Mouse (Mus musculus): ENCODE data around the gene Cdkl3.

The Cdkl3 gene

GRCm38 (mm10) chr11:52011011-52011410 is 7.0 kb downstream of the Cdkl3 start:
- in situ Hi-C loops (cut with MboI; ENCODE audit: low sequenced_read_pairs), result no loop called here

GRCm38 (mm10) chr11:52011541-52011940 is 7.5 kb downstream of the Cdkl3 start:
- in situ Hi-C loops (cut with MboI; ENCODE audit: low sequenced_read_pairs), result no loop called here

GRCm38 (mm10) chr11:52018217-52018616 is 14.2 kb downstream of the Cdkl3 start:
- in situ Hi-C loops (cut with MboI; ENCODE audit: low sequenced_read_pairs), result no loop called here

GRCm38 (mm10) chr11:52032356-52032755 is 28.3 kb downstream of the Cdkl3 start:
- in situ Hi-C loops (cut with MboI; ENCODE audit: low sequenced_read_pairs), result no loop called here

- in situ Hi-C loops (cut with MboI; ENCODE audit: low sequenced_read_pairs), result no loop called here
These were observed 29.9 kb downstream of the Cdkl3 start for GRCm38 (mm10) chr11:52033953-52034352.

GRCm38 (mm10) chr11:52035905-52036304 is 31.9 kb downstream of the Cdkl3 start:
- in situ Hi-C loops (cut with MboI; ENCODE audit: low sequenced_read_pairs), result no loop called here

- in situ Hi-C loops (cut with MboI; ENCODE audit: low sequenced_read_pairs), result no loop called here
These were observed 33.6 kb downstream of the Cdkl3 start for GRCm38 (mm10) chr11:52037659-52038058.

GRCm38 (mm10) chr11:52043224-52043623 is 39.2 kb downstream of the Cdkl3 start:
- in situ Hi-C loops (cut with MboI; ENCODE audit: low sequenced_read_pairs), result no loop called here

GRCm38 (mm10) chr11:52044156-52044555 is 40.1 kb downstream of the Cdkl3 start:
- in situ Hi-C loops (cut with MboI; ENCODE audit: low sequenced_read_pairs), result no loop called here

GRCm38 (mm10) chr11:52046446-52047165 is 42.6 kb downstream of the Cdkl3 start:
- in situ Hi-C loops (cut with MboI; ENCODE audit: low sequenced_read_pairs), result no loop called here

GRCm38 (mm10) chr11:52053371-52053770 is 49.4 kb downstream of the Cdkl3 start:
- in situ Hi-C loops (cut with MboI; ENCODE audit: low sequenced_read_pairs), result no loop called here

GRCm38 (mm10) chr11:52054728-52055127 is 50.7 kb downstream of the Cdkl3 start:
- in situ Hi-C loops (cut with MboI; ENCODE audit: low sequenced_read_pairs), result no loop called here

GRCm38 (mm10) chr11:52056198-52056597 is 52.2 kb downstream of the Cdkl3 start:
- in situ Hi-C loops (cut with MboI; ENCODE audit: low sequenced_read_pairs), result no loop called here

- in situ Hi-C loops (cut with MboI; ENCODE audit: low sequenced_read_pairs), result no loop called here
These were observed 55.0 kb downstream of the Cdkl3 start for GRCm38 (mm10) chr11:52059001-52059400.

- in situ Hi-C loops (cut with MboI; ENCODE audit: low sequenced_read_pairs), result no loop called here
These were observed 56.3 kb downstream of the Cdkl3 start for GRCm38 (mm10) chr11:52060315-52060714.

- in situ Hi-C loops (cut with MboI; ENCODE audit: low sequenced_read_pairs), result no loop called here
These were observed 58.4 kb downstream of the Cdkl3 start for GRCm38 (mm10) chr11:52062406-52062805.

- in situ Hi-C loops (cut with MboI; ENCODE audit: low sequenced_read_pairs), result no loop called here
These were observed 60.4 kb downstream of the Cdkl3 start for GRCm38 (mm10) chr11:52064398-52064797.

- in situ Hi-C loops (cut with MboI; ENCODE audit: low sequenced_read_pairs), result no loop called here
These were observed 61.8 kb downstream of the Cdkl3 start for GRCm38 (mm10) chr11:52065841-52066240.

GRCm38 (mm10) chr11:52071768-52072167 is 67.7 kb downstream of the Cdkl3 start:
- in situ Hi-C loops (cut with MboI; ENCODE audit: low sequenced_read_pairs), result no loop called here

GRCm38 (mm10) chr11:52073528-52074170 is 69.6 kb downstream of the Cdkl3 start:
- in situ Hi-C loops (cut with MboI; ENCODE audit: low sequenced_read_pairs), result no loop called here

- in situ Hi-C loops (cut with MboI; ENCODE audit: low sequenced_read_pairs), result no loop called here
These were observed 70.8 kb downstream of the Cdkl3 start for GRCm38 (mm10) chr11:52074626-52075470.
